Mouse (Mus musculus) cerebellum, postnatal 36 days (tissue): ENCODE data around the gene Cbx4.
"Not testable (repeated sequence)": the region's sequence is repeated elsewhere in the genome, so short reads cannot be mapped to it uniquely, and the experiment has no call there.

Experiments
- DNase-seq, 2 experiments: peaks; one replicate each; pipeline ENCODE4 v3.0.0; 2021 to 2022; ENCODE audit warnings: mixed read lengths in 2 of 2

Cbx4 gene

DNA sequence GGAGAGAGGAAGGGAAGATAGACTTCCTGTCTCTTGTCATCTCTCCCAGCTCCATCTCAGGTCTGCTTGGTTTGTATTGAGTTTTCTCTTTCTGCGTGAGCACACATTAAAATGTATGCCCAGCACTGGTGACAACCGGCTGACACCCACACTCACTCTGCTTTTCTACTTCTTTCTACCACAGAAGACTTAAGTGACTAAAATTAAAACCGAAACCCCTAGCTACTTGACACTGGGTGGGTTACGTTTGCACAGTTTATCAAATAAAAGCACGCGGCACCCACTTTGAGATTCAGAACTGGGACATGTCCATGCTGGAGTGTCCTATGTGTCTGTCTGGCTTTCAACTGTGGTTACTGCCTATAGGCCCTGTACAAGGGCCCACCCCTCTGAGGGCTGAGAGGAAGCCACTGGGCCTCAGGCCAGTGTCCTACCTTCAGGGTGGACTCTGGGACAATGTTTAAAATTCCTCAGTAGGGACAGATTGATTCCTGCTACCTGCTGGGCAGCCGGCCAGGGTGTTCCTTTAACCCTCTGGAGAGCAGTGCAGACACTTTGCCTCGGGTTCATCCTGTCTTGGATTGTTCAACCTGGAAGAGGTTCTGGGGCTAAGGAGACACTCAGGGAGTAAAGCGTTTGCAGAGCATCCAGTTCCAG, 23.5 kb upstream of the Cbx4 start:
- DNase-seq: no peak

GRCm38 (mm10) chr11:119108573-119109263, 22.7 kb upstream of the Cbx4 start:
- no peak for DNase-seq

DNA sequence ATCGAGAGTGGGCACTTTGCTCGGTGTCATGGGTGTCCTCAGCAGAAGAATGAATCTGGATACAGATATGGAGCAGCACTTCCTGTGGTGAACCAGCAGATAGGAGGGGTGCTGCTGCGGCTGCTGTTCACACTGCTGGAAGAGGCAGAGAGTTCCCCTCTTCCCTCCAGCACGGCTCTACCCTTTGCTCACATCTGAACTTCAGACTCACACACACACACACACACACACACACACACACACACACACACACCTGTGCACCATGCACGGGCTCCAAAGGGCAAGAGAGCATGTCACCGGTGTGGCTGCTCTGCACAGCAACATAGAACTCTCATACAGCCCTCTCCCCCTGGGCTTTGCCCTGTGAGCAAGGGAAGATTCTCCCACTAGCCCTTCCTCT, 20.3 kb upstream of the Cbx4 start:
- no peak for DNase-seq

DNA sequence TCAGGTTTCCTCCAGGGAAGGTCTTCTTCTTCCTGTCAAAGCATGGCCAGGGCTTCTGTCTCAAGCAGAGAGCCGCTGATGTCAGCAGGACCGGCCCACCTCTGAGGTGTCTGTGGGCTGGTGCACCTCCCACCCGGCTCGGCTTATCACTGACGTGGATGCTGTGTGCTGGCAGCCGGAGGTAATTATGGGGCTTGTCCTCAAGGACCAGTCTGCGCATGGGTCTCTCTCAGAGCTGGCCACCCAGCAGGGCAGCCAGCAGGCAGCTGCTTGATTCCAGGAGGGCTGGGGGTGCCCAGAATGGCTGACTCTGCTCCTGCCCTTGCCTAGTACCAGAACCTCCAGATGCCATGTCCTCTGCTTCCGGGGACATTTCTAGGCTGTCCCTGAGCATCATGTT, 19.7 kb upstream of the Cbx4 start:
- DNase-seq: no peak

GRCm38 (mm10) chr11:119105071-119105609, 19.1 kb upstream of the Cbx4 start:
- DNase-seq: no peak

DNA sequence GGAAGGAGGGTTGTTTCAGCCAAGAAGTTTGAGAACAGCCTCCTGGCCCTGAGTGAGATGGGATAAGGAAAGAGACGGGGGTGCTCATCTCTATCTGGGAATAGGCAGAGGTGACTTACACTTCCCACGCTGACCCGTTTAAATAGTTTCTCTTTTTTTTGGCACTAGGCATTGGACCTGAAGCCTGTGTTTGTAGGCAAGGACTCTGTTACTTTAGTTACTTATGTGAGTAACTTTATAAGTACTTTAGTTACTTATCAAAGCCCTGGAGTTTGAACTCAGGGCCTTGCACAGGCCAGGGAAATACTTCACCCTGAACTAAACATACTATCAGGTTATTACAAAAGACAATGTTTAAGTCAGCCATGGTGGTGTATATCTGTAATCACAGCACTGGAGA, 18.0 kb upstream of the Cbx4 start:
- no peak for DNase-seq

DNA sequence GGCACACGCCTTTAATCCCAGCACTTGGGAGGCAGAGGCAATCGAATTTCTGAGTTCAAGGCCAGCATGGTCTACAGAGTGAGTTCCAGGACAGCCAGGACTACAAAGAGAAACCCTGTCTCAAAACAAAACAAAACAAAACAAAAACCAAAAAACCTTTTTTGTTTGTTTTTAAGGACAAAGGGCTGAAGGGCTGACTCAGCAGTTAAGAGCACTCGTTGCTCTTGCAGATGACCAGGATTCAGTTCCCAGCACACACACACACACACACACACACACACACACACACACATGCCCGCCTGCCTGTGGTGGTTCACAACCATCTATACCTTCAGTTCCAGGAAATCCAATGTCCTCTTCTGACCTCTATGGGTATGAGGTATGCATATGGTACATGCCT, 14.3 kb upstream of the Cbx4 start:
- not testable (repeated sequence) for DNase-seq

DNA sequence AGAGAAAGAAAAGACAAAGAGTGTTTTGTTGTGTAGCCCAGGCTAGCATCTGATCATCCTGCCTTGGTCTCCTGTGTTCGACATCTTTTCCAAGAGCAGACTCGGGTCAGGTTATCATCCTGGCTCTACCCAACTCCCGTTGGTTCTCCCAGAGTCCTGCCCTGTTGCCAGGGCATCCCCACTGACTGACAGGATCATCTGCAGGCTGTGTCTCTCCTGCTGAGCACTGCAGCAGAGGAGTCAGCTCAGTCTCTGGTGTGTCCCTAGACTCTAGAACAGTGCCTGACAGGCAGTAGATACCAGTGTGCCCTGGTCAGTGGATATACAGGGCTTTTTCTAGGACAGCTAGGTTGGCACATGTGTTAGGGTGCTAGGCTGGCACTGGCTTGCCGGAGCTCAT, 12.2 kb upstream of the Cbx4 start:
- no peak for DNase-seq

GRCm38 (mm10) chr11:119095441-119095840, 9.4 kb upstream of the Cbx4 start:
- DNase-seq: no peak

DNA sequence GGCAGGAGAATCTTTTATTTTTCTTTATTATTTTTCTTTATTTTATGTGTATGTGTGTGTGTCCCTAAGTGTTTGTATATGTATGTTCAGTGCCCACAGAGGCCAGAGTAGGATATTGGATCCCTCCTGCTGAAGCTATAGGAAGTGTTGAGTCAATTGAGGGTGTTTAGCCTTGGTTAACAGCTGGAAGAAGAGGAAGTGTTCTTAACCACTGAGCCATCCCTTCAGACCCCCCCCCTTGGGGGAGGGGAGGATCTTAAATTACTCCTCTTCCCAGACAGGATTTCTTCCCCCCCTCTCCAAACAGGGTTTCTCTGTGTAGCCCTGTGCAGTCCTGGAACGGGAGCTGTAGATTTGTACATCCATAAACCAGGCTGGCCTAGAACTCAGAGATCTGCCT, 7.3 kb upstream of the Cbx4 start:
- no peak for DNase-seq

DNA sequence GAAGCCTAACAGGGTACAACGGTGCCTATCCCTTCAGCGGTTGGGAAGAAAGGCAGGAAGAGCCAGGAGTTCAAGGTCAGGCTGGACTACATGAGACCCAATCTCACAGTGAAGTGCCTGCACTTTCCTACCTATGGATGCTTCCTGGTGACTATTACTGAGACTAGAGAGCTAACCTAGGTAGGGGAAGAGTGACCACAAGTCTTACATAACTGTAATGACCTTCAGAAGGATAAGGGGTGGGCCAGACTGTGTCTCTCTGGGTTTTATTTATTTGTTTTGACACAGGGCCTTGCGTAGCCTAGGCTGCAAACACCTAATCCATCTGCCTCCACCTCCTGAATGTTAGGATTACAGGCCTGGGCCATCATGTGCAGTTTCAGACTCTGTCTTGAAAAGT, 6.3 kb upstream of the Cbx4 start:
- DNase-seq: no peak

DNA sequence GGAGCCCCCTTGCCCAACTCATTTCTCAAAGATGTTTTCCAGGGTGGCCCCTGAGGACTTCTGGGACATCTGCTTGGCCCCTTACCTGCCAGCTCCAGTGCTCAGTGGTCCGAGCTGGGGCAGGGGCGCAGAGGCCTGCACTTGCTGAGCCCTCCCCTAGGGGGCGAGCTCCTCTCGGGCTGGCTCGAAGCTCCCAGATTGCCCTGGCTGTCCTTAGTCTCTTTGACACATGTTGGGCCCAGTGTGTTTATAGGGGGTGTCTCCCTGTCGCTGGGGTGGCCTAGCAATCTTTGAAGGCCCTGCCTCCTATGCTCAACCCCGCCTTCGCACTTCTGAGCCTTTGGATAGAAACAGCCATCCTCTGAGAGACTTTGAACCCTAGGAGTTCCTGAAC, 5.6 kb upstream of the Cbx4 start:
- DNase-seq: peak; percentile 60 to 65

GRCm38 (mm10) chr11:119090961-119091597, 5.1 kb upstream of the Cbx4 start:
- DNase-seq: peak; percentile 55 to 69

DNA sequence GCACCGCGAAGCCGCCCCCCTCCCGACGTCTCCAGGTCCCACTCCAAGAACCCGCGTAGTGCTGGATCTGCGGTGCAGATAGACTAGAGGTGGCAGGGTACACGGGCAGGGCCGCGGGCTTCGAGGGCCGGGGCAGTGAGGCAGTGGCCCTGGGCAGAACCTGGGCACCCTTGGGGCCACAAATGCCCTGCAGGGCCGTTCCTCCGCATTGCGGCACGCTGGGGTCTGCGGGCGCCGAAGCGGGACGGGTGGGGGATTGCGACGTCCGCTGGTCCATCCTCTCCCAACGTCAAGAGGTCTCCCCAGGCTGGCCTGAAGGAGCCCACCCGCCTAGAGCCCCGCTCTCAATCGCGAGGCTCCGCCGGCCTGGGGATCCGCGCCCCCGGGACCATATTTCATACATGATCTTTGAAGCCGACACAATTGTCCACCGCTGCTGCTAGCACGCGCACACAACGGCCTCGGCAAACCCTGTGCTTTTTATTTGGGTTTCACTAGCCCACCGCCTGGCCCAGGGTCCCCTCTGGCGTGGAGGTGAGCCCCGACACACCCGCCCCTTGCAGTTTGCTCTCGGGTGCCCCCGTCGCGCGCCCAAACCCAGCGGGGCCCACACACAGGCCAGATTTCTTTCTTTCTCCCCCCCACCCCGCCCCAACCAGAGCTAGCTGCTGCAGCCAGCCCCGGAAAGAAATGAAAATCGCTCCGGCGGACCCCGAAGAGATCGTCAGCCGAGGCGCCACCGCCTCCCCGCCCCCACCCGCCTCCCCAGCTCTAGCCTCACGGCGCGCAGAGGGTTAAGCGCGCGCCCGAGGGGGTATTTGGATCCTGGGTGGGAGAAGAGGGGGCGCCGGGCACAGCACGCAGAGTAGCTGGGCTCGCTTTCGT, 4.3 kb upstream of the Cbx4 start:
- peak in 1 of 2 experiments; percentile 36 for DNase-seq

GRCm38 (mm10) chr11:119089235-119090075, 3.4 kb upstream of the Cbx4 start:
- DNase-seq: no peak

DNA sequence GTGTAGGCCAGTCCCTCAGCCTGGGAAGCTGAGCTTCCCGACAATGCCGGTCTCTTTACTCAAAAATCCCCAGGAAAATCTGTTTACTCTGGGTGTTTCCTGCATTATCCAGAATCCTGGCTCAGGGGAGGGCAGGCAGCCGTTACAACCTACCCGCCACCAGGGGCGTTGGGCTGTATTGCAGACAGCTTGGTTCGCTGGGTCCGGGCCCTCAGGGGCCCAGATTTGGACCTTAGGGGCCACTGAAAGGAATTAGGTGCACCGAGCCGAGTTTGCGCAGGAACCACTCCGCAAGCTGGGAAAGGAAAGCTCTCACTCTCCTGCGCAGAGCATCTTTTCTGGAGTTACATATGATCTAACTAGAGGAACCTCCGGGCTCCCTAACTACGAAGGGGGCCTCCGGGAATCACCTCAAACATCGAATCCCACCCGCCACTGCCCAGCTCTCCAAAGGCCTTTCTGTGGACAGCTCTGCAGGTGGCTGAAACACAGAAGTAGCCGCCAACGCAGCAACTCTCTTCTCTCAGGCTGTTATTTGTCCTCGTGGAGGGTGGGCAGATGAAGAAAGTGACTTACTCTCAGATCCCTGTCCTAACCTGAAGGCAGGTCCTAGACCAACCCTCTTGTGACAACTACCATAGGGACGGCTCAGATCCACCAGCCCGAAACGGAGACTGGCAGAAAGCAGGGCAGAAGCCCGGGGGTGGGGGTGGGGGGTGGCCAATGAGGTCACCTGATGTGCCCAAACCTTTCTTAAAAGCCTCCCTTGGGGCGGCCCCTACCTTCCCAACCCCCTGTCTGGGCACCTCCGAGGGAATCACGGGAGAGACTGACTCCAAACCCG, 2.6 kb upstream of the Cbx4 start:
- DNase-seq: peak in 1 of 2 experiments; percentile 25

GRCm38 (mm10) chr11:119087301-119088082, 1.5 kb upstream of the Cbx4 start:
- DNase-seq: peak in 1 of 2 experiments; percentile 20

- DNase-seq: peak; percentile 69 to 73
Observed at GRCm38 (mm10) chr11:119085279-119086062, 550 bp downstream of the Cbx4 start.
